Mouse (Mus musculus): ENCODE results near the gene Bach1. TPM values are rescaled to one million over a fixed set of nuclear protein-coding genes. Genes with fewer than 3 reads are reported as not detected.

The Bach1 gene
- polyA plus RNA-seq (2012), result 16.6 and 22.7 TPM in 2 replicates

DNA sequence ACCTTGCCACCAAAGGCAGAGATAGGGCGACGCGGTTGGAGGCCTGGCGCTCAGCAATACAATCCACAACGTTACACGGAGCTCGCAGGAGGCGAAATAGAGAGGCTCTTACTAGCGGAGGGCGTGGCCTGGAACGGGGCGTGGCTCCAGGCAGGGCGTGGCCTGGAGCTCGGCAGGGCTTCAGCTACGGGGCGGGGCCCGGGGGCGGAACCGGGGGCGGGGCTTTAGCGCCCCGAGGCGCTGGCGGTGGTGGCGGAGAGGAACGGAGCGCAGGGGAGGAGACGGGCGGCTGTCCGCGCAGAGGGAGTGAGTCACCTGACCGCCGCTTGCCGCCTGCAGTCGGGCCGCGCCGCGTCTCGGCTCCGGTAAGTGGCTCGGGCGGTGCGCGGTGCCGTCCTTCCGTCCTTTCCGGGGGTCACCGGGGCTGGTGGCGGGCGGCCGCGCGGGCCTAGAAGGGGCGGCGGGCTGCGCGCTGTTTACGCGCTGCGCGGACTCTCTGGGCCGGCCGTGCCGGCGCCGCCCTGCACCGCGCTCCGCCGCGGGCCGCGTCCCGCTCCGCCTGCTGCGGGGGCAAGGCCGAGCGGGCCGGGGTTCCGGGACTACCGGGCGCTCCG is at the start of gene Bach1:
Gene Bach1, plus strand, starts transcription at position 254 of the 614 bp plus-strand sequence.

Other genes starting within 250 kb of the Bach1 start
- gene Usp16, start 244.2 kb upstream of the Bach1 start, polyA plus RNA-seq (2012), result 23.7 and 27.1 TPM in 2 replicates
- gene Cct8, start 203.1 kb upstream of the Bach1 start, polyA plus RNA-seq (2012), result 99.0 and 109 TPM in 2 replicates
- gene Map3k7cl, start 145.6 kb upstream of the Bach1 start, polyA plus RNA-seq (2012), result not detected in 2 replicates